Mouse (Mus musculus) midbrain, embryonic 11.5 days (tissue): ENCODE measurements at regions not wholly inside any gene's neighbourhood (a gene's known extent, or its start where the extent isn't known, plus 50 kb on each side); places are given as distances from the start of the nearest gene placed in this dataset.

ENCODE experiments used
- ATAC-seq: fragments of 200-750 bp; cut with Nextera tagmentation; 2 replicates; pipeline ENCODE4 v1.8.0; 2017; ENCODE audit warnings: moderate TSS enrichment, moderate library complexity; ENCODE audit not compliant: low FRiP score
- DNase-seq: peaks from one replicate; pipeline ENCODE4 v3.0.0; 2015; ENCODE audit warnings: low spot score; ENCODE audit errors: missing footprints
- H3K27ac ChIP-seq: fragments of 300-500 bp; sonication (generic); 2 replicates; pipeline ENCODE4 v1.5.1; 2014; ENCODE audit warnings: low read depth, low read length
- H3K27me3 ChIP-seq: fragments of 300-500 bp; sonication (generic); 2 replicates; pipeline ENCODE4 v1.6.1; 2014; ENCODE audit warnings: mild to moderate bottlenecking, low read length, moderate library complexity, mixed read lengths; ENCODE audit not compliant: control insufficient read depth, insufficient read depth
- H3K36me3 ChIP-seq: fragments of 300-500 bp; sonication (generic); 2 replicates; pipeline ENCODE4 v1.6.1; 2014; ENCODE audit warnings: mild to moderate bottlenecking, low read length, moderate library complexity, mixed read lengths; ENCODE audit not compliant: control insufficient read depth, insufficient read depth
- H3K4me1 ChIP-seq: fragments of 300-500 bp; sonication (generic); 2 replicates; pipeline ENCODE4 v1.6.1; 2014; ENCODE audit warnings: low read length; ENCODE audit not compliant: control insufficient read depth, insufficient read depth
- H3K4me2 ChIP-seq: fragments of 300-500 bp; sonication (generic); 2 replicates; pipeline ENCODE4 v1.6.1; 2014; ENCODE audit warnings: mild to moderate bottlenecking, moderate library complexity
- H3K4me3 ChIP-seq: fragments of 300-500 bp; sonication (generic); 2 replicates; pipeline ENCODE4 v1.5.1; 2014; ENCODE audit warnings: low read depth, low read length
- H3K9ac ChIP-seq: fragments of 300-500 bp; sonication (generic); 2 replicates; pipeline ENCODE4 v1.6.1; 2014; ENCODE audit warnings: low read length
- H3K9me3 ChIP-seq: fragments of 300-500 bp; sonication (generic); 2 replicates; pipeline ENCODE4 v1.6.1; 2016; ENCODE audit warnings: low read length; ENCODE audit not compliant: control insufficient read depth
- WGBS: fragments of 180-500 bp; shearing (Covaris S2); extraction: QIAGEN DNeasy Blood & Tissue Kit; methylation state at CpG from one replicate; pipeline ENCODE4 v1.1.7; 2014; 5-methylcytosine and 5-hydroxymethylcytosine counted together

DNA sequence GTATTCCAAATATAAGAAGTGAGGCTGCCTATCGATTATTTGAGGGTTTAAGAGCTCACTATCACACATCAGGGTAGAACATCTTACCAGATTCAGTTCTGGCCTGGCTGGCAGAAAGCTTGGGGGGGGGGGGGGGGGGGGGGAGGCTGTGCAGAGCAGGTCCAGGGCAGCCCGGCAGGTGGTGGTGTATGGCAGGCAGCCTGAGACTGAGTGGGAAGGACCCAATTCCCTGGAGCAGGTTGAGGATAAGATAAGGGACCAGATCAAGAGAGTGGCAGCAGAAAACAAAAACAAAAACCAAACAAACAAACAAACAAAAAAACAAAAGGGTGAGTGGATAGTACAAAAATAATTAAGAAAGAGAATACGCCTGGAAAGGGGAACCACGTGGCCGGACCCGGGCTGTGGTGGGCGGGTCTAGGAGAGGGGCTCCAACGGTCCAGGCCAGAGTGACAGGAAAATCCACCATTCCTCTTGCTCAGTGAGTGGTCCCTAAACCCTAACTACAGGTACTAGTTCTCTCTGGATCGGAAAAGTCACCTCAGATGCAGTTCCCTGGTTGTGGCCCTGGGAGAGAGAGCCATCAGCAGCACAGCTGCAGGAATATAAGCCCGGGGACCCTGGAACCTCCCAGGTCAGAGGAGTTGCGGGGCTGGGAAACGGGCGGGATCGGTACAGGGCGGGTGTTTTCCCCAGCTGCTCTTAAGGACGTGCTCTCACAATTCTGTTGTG is 73.3 kb downstream of the Vmn2r112 start:
- peak overlapping the region; percentile 41 for H3K4me2 ChIP-seq
- no peaks in the 10 kb centered on the region for H3K4me1 ChIP-seq
- WGBS: 23% methylated on average over 16 of the region's 16 CpGs
- H3K4me3 ChIP-seq: peak overlapping the region; percentile 32
- DNase-seq: peak; percentile 81
- ATAC-seq: peak; percentile 97
- H3K27ac ChIP-seq: no peak overlapping the region
- H3K36me3 ChIP-seq: no peaks in the 10 kb centered on the region
- H3K9ac ChIP-seq: peak overlapping the region; percentile 42
- H3K9me3 ChIP-seq: no peaks in the 10 kb centered on the region
- no peaks in the 10 kb centered on the region for H3K27me3 ChIP-seq
